Mouse (Mus musculus) adrenal gland, postnatal 14 days (tissue): Measurements from ENCODE around the gene Stat2. TPM values are rescaled to one million over a fixed set of nuclear protein-coding genes. Genes with fewer than 3 reads are reported as not detected.
"Not testable (repeated sequence)": the region's sequence is repeated elsewhere in the genome, so short reads cannot be mapped to it uniquely, and the experiment has no call there.

Experiments
- DNase-seq: peaks from one replicate; pipeline ENCODE4 v3.0.0; 2021; ENCODE audit warnings: mixed read lengths
- total RNA-seq: library from RNA; stranded (reverse); gene quantifications from 2 replicates; pipeline ENCODE4 v1.2.3, GENCODE M21; 2021

The Stat2 gene
- total RNA-seq, 1 experiment from 2014 or later, result 22.0 TPM

DNA sequence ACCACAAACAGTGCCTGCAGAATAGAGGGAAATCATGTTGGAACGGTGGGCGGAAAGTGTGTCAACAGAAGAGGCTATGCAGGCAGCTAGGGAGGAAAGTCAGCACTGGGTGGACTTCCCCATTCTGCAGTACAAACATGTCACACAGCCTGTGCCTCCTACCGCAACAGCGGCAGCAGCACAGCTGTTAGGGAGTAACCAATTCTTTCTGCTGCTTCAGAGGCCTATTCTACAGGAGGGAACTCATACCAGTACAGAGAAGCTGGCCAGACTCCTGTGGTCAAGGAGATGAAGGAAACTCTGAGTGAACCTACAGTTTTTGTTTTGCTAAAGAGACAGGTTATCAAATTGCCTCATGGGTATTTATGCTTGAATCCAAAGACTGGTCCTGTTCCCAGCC, 11.4 kb upstream of the Stat2 start:
- no peak for DNase-seq

DNA sequence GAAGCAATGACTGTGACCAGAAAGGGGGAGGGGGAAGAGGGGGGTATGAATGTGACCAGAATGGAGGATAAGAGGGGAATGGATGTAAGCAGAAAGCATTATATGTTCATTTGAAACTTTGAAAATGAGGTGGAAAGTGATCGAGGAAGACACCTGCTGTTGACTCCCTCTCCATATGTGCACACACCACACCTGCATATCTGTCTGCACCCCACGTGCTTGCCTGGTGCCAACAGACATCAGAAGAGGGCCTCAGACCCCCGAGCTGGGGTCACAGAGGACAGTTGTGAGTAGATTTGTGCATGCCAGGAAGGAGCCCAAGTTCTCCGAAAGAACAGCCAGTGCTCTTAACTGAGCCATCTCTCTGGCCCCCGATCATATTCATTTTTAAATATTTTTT, 10.4 kb upstream of the Stat2 start:
- DNase-seq, result no peak

GRCm38 (mm10) chr10:128260376-128260775, 10.0 kb upstream of the Stat2 start:
- DNase-seq, result not testable (repeated sequence)

- no peak for DNase-seq
These were observed 8.1 kb upstream of the Stat2 start for GRCm38 (mm10) chr10:128262300-128262699.

GRCm38 (mm10) chr10:128263393-128264310, 6.7 kb upstream of the Stat2 start:
- no peak for DNase-seq

- peak; percentile 47 for DNase-seq
These were observed 2.0 kb upstream of the Stat2 start, which contains the start of gene Apof for GRCm38 (mm10) chr10:128268371-128268770. Gene Apof, plus strand, starts transcription at chr10:128268671.

DNA sequence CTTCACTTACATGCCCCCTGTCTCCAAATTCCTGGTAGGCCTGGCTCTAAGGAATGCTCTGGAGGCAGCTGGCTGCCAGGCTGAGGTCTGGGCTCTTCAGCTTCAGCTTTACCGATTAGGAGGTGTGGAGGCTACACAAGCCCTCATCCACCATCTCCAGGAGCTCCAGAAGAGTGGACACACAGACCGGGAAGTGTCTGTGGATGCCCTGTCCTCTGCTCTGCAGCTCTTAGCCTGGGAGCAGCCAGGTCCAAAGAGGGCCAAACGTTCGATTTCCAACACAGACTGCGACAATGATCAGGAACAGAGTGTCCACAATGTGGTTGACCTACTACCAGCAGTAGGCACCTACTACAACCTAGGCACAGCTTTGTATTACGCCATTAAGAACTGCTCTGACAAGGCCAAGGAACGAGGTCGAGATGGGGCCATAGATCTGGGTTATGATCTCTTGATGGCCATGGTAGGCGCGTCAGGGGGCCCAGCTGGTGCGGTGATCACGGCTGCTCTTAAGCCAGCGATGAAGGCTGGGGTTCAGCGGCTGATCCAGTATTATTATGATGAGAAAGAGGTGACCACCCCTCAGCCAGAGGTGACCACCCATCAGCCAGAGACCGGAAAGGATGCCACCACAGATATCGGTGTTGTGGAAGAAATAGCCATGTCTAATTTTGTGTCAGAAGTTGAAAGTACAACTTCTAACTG, 1.0 kb upstream of the Stat2 start:
- no peak for DNase-seq

- DNase-seq, result no peak
These were observed 507 bp downstream of the Stat2 start for GRCm38 (mm10) chr10:128270866-128271265.

- DNase-seq, result no peak
These were observed 1.5 kb downstream of the Stat2 start for GRCm38 (mm10) chr10:128271883-128272282.

DNA sequence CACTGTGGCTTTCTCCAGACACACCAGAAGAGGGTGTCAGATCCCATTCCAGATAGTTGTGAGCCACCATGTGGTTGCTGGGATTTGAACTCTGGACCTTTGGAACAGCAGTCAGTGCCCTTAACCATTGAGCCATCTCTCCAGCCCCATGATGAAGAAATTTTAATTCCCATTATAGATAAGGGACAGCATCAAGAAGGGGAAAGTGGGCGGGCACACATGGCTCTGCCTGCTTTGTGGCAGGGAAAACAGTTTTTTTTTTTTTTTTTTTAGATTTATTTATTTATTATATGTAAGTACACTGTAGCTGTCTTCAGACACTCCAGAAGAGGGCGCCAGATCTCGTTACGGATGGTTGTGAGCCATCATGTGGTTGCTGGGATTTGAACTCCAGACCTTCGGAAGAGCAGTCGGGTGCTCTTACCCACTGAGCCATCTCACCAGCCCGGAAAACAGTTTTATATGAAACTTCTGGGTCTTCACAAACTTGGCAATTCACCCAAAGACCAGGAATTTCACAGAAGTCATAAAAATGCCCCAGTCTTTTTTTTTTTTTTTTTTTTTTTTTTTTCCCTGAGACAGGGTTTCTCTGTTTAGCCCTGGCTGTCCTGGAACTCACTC, 2.6 kb downstream of the Stat2 start:
- DNase-seq, result not testable (repeated sequence)

- not testable (repeated sequence) for DNase-seq
These were observed 5.0 kb downstream of the Stat2 start for GRCm38 (mm10) chr10:128275374-128275773.

DNA sequence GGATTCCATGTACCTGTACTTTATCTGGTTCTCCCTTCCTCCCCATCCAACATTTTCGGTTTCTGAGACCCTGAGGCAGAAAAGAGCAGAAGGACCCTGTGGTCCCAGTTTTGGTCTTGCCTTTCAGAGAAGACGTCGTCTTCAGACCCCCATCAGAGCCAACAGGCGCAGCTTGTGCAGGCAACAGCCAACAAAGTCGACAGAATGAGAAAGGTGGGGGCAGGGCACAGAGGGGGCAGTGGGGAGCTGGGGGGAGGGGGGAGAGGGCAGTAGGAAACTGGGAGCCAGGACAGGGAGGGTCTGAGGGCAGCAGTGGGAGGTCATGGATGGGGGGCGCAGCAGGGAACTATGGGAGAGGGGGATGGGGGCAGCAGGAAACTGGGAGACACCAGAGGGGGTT, 7.8 kb downstream of the Stat2 start:
- DNase-seq, result no peak

- no peak for DNase-seq
These were observed 10.6 kb downstream of the Stat2 start for GRCm38 (mm10) chr10:128280943-128281342.

DNA sequence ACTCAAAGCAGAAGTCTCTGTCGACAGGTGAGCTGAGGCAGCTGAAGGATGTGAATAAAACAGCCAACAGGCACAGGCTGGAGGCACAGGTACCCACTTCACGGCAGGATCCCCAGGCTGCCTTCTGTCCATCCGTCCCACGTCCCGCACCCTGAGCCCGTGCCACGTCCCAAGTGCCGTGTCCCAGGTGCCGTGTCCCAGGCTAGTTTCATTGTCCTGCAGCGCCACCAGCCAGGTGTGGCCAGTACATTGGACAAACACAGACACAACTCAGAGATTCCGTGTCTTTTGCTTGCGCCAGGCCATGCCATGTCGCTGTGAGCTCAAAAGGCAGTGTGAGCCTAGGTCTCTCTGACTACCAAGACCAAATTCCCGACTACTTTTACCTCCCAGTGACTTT, 11.3 kb downstream of the Stat2 start:
- no peak for DNase-seq

- DNase-seq, result no peak
These were observed 12.6 kb downstream of the Stat2 start for GRCm38 (mm10) chr10:128282886-128283450.

GRCm38 (mm10) chr10:128283604-128284579, 13.5 kb downstream of the Stat2 start:
- DNase-seq, result peak; percentile 83

- DNase-seq, result not testable (repeated sequence)
These were observed 20.2 kb downstream of the Stat2 start for GRCm38 (mm10) chr10:128290594-128290993.

- DNase-seq, result no peak
These were observed 26.2 kb downstream of the Stat2 start for GRCm38 (mm10) chr10:128296370-128297090.

DNA sequence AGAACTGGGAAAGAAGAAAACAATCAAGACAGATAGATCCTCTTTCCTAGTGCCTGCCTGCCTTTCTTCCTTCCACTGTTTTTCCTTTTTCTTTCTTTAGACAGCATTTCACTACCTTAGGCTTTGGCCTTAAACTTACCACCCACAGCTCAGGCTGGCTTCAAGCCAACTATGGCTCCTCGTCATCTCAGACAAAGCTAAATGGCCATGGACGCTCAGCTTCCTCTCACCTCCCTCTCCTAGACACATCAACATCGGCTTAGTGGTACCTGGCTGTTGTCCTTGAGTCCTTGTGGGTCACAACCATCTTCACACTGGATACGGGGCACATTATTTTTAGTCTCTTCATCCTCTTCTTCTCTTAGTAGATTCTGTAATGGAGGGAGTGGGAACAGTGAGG, 26.9 kb downstream of the Stat2 start:
- peak; percentile 63 for DNase-seq

DNA sequence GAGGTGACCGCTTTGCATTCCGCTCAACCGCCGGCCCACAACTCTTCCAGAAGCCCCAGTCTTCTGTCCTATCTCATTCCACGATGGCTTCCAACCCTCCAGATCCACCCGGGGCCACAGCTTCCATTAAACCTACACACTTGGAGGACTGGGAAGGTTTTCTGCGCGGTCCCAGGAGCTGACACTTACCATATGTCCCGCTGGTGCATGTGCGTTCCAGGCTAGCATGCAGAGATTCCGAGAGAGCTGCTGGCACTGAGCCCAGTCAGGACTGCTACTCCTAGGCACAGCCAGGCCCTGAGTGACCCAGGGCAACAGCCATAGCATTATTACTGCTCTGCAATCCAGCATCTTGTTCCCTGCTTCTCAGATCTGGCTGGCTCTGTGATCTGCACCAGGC, 27.3 kb downstream of the Stat2 start:
- DNase-seq, result peak; percentile 51

DNA sequence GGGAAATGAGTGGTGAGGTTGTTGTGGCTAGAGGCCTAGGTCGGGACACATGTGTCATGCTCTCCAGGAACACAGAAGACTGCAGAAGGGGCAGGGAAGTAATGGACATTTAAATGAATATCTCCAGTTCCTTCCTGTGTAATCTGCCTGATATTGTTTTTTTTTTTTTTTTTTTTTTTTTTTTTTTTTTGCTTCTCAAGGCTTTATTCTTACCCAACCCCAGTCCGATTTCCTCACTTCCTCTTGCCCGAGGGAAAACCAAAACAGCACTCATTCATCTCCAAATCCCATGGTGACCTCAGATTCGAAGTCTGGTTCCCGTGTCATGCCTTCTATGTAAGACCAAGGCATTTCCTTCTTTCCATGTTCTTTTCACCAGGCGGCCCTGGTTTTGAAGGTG, 27.9 kb downstream of the Stat2 start:
- peak; percentile 46 for DNase-seq
